Mouse (Mus musculus) heart, embryonic 15.5 days (tissue): ENCODE data around the gene Lnx1. TPM values are rescaled to one million over a fixed set of nuclear protein-coding genes. Genes with fewer than 3 reads are reported as not detected.

ENCODE experiments used
- ATAC-seq: fragments of 200-750 bp; cut with Nextera tagmentation; replicated peaks from 2 replicates; pipeline ENCODE4 v1.8.0; 2017; ENCODE audit warnings: low read depth, moderate TSS enrichment; ENCODE audit not compliant: insufficient number of reproducible peaks, insufficient read depth, low FRiP score
- H3K27ac ChIP-seq: fragments of 300-500 bp; sonication (generic); 2 replicates; pipeline ENCODE4 v1.5.1; 2015; ENCODE audit warnings: mild to moderate bottlenecking, inconsistent platforms
- H3K27me3 ChIP-seq: fragments of 300-500 bp; sonication (generic); 2 replicates; pipeline ENCODE4 v1.6.1; 2015; ENCODE audit warnings: inconsistent platforms
- H3K36me3 ChIP-seq: fragments of 300-500 bp; sonication (generic); 2 replicates; pipeline ENCODE4 v1.6.1; 2015; ENCODE audit warnings: mild to moderate bottlenecking, inconsistent platforms
- H3K4me1 ChIP-seq: fragments of 300-500 bp; sonication (generic); replicated peaks from 2 replicates; pipeline ENCODE4 v1.6.1; 2015; ENCODE audit warnings: inconsistent platforms
- H3K4me2 ChIP-seq: fragments of 300-500 bp; sonication (generic); 2 replicates; pipeline ENCODE4 v1.6.1; 2015; ENCODE audit warnings: inconsistent platforms, mild to moderate bottlenecking, moderate library complexity
- H3K4me3 ChIP-seq: fragments of 300-500 bp; sonication (generic); 2 replicates; pipeline ENCODE4 v1.5.1; 2015; ENCODE audit warnings: mild to moderate bottlenecking, inconsistent platforms
- H3K9ac ChIP-seq: fragments of 300-500 bp; sonication (generic); 2 replicates; pipeline ENCODE4 v1.6.1; 2015; ENCODE audit warnings: mild to moderate bottlenecking, inconsistent platforms
- H3K9me3 ChIP-seq: fragments of 300-500 bp; sonication (generic); replicated peaks from 2 replicates; pipeline ENCODE4 v1.6.1; 2016; ENCODE audit warnings: inconsistent platforms
- WGBS: fragments of 180-500 bp; shearing (Covaris S2); methylation state at CpG from one replicate; pipeline ENCODE4 v1.1.7; 2015; ENCODE audit warnings: mixed read lengths; 5-methylcytosine and 5-hydroxymethylcytosine counted together
- polyA plus RNA-seq: library from polyadenylated mRNA; unstranded; fragments of >200 nt; fragmentation: Nextera tagmentation; extraction: Ambion mirVana; gene quantifications from 2 replicates; pipeline ENCODE4 v1.2.1, GENCODE M21; 2015

Gene Lnx1
- 1.2 and 1.8 TPM in 2 replicates for polyA plus RNA-seq

GRCm38 (mm10) chr5:74702766-74703165 lies at the start of gene Lnx1:
TSS of gene Lnx1 (minus strand) at chr5:74702912.
- H3K27me3 ChIP-seq: 0 out of 2 replicates have a peak, but pooled peaks cover 3% of the 10 kb centered on the region
- peak within 1 kb of the TSS; percentile 54 for H3K4me3 ChIP-seq
- H3K9me3 ChIP-seq: no peaks in the 10 kb centered on the region
- 70% methylated on average over 11 of the region's 11 CpGs for WGBS
- H3K4me2 ChIP-seq: peak within 1 kb of the TSS; percentile 70
- no peak for ATAC-seq
- peak within 1 kb of the TSS; percentile 71 for H3K27ac ChIP-seq
- 0 out of 2 replicates have a peak within 1 kb of the TSS, but pooled peaks have one; percentile 26 for H3K9ac ChIP-seq
- peaks cover 15% of the 10 kb centered on the region for H3K4me1 ChIP-seq
- H3K36me3 ChIP-seq: no peaks in the 10 kb centered on the region

DNA sequence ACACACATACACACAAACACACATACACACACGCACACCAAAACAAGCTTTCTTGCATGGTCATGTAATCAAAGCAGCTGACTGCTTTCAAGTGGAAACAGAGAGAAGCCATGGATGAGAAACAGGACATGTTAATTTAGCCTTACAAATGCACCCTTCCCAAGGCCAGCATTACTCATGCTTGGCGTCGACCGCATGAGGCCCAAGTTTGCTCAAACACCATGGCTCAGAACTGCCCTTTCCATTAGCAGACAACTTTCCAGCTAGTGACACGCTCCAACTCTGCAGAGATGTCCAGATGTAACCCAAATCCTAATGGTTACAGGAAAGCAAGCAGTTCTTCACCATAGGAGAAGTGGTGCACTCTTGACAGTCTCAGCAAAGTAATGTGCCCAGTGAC lies 47.8 kb upstream of the Lnx1 start:
- Histone ChIP-seq H3K27ac (no peak overlapping the region), H3K4me2 (no peak overlapping the region), H3K9ac (no peak overlapping the region), H3K9me3 (no peaks in the 10 kb centered on the region), H3K4me1 (no peaks in the 10 kb centered on the region), H3K27me3 (peaks cover 4% of the 10 kb centered on the region; the same call in 1 of the 2 replicates), H3K36me3 (no peaks in the 10 kb centered on the region), H3K4me3 (no peak overlapping the region)
- 79% methylated on average over 5 of the region's 5 CpGs for WGBS
- ATAC-seq: no peak

- Histone ChIP-seq H3K4me2 (no peak overlapping the region), H3K27me3 (peaks cover 4% of the 10 kb centered on the region; the same call in 1 of the 2 replicates), H3K27ac (no peak overlapping the region), H3K9ac (no peak overlapping the region), H3K4me3 (no peak overlapping the region), H3K36me3 (no peaks in the 10 kb centered on the region), H3K9me3 (no peaks in the 10 kb centered on the region), H3K4me1 (no peaks in the 10 kb centered on the region)
- no peak for ATAC-seq
- WGBS: 80% methylated on average over 3 of the region's 3 CpGs
Measured at GRCm38 (mm10) chr5:74747476-74747875, 44.8 kb upstream of the Lnx1 start.

DNA sequence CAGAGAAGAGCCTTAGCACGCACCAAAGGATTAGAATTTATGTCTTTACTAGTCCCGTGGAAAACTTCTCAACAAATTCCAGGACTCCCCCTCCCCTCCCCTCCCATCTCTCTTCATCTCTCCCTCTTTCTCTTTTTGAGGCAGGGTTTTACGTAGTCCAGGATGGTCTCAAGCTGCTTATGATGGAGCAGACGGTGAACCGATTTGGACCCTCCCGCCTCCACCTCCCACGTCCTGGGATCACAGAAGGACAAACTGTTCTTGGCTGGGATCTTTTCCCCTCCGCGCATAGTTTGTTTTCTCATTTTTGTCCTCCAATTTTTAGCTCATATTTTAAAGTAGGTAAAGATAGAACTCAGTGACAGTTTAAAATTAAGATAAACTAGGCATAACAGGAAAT lies 38.2 kb upstream of the Lnx1 start:
- no peak overlapping the region for H3K9ac ChIP-seq
- no peak overlapping the region for H3K27ac ChIP-seq
- no peaks in the 10 kb centered on the region for H3K36me3 ChIP-seq
- 82% methylated on average over 9 of the region's 9 CpGs for WGBS
- H3K4me1 ChIP-seq: no peaks in the 10 kb centered on the region
- no peak overlapping the region for H3K4me3 ChIP-seq
- no peaks in the 10 kb centered on the region for H3K9me3 ChIP-seq
- ATAC-seq: no peak
- H3K27me3 ChIP-seq: peaks cover 8% of the 10 kb centered on the region
- no peak overlapping the region for H3K4me2 ChIP-seq

- no peak overlapping the region for H3K4me2 ChIP-seq
- H3K27ac ChIP-seq: no peak overlapping the region
- no peaks in the 10 kb centered on the region for H3K9me3 ChIP-seq
- WGBS: 70% methylated on average over 12 of the region's 12 CpGs
- H3K27me3 ChIP-seq: peaks cover 18% of the 10 kb centered on the region
- no peak overlapping the region for H3K9ac ChIP-seq
- no peak overlapping the region for H3K4me3 ChIP-seq
- ATAC-seq: no peak
- peaks cover 3% of the 10 kb centered on the region; the same call in 1 of the 2 replicates for H3K4me1 ChIP-seq
- no peaks in the 10 kb centered on the region for H3K36me3 ChIP-seq
Measured at GRCm38 (mm10) chr5:74739435-74739834, 36.7 kb upstream of the Lnx1 start.

GRCm38 (mm10) chr5:74738312-74738711 lies 35.6 kb upstream of the Lnx1 start:
- no peaks in the 10 kb centered on the region for H3K9me3 ChIP-seq
- no peak overlapping the region for H3K27ac ChIP-seq
- ATAC-seq: no peak
- H3K36me3 ChIP-seq: no peaks in the 10 kb centered on the region
- no peak overlapping the region for H3K4me3 ChIP-seq
- peaks cover 7% of the 10 kb centered on the region; the same call in 1 of the 2 replicates for H3K4me1 ChIP-seq
- 71% methylated on average over 3 of the region's 3 CpGs for WGBS
- no peak overlapping the region for H3K9ac ChIP-seq
- H3K4me2 ChIP-seq: no peak overlapping the region
- peaks cover 24% of the 10 kb centered on the region for H3K27me3 ChIP-seq

DNA sequence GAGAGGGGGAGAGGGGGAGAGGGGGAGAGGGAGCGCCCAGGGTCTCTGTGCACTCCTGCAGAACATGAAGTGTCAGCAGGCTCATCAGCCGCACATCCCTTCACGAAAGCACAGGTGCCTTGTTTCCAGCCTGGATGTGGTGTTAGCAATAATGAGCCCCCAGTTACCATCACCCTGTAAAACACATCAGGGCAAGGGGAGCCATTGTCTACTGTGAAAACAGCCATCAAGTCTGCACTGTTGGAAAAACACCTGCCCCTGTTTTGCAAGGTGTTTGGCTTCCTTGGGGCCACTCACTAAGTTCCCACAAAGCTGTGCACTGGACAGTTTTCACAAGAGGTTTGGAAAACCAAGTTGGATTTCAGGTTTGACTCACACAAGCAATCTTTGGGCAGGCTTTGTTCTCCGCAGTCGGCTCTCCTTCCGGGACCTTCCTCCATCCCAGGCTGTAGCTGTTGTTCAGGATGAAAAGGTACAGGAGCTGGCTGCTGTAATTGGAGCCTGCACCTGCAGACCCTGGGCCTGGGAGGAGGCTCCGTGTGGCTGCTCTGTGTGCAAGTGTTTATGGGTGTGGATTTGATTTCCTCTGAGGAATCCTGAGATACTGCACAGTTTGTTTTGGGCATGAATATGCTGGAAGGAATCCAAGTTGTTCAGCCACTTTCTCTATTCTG lies 31.3 kb upstream of the Lnx1 start:
- H3K4me2 ChIP-seq: no peak overlapping the region
- peaks cover 13% of the 10 kb centered on the region for H3K4me1 ChIP-seq
- H3K36me3 ChIP-seq: no peaks in the 10 kb centered on the region
- ATAC-seq: no peak
- WGBS: 56% methylated on average over 7 of the region's 7 CpGs
- H3K9ac ChIP-seq: no peak overlapping the region
- peaks cover 34% of the 10 kb centered on the region for H3K27me3 ChIP-seq
- H3K4me3 ChIP-seq: no peak overlapping the region
- no peak overlapping the region for H3K27ac ChIP-seq
- no peaks in the 10 kb centered on the region for H3K9me3 ChIP-seq

DNA sequence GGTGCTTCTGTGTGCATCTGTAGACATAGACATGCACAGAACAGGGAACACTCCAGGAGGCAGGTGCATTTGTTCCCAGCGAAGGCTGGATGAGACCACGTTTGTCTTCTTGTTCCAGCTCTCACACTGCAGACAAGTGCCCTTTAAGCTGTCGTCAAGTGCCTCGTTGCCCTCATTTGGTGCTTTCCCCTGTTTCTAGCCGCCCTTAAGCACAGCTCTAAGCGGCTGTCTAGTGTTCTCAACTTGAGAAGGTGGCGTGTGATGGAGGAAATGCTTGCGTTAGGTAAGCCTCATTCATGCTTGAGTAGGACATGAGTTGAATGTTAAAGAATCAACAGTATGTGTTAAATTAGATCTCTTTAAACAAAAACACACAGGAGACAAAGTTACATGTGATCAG lies 29.9 kb upstream of the Lnx1 start:
- no peaks in the 10 kb centered on the region for H3K36me3 ChIP-seq
- peaks cover 43% of the 10 kb centered on the region for H3K27me3 ChIP-seq
- WGBS: 35% methylated on average over 8 of the region's 8 CpGs
- no peak overlapping the region for H3K4me3 ChIP-seq
- ATAC-seq: no peak
- no peaks in the 10 kb centered on the region for H3K9me3 ChIP-seq
- H3K4me2 ChIP-seq: no peak overlapping the region
- no peak overlapping the region for H3K27ac ChIP-seq
- H3K4me1 ChIP-seq: peaks cover 13% of the 10 kb centered on the region
- no peak overlapping the region for H3K9ac ChIP-seq

DNA sequence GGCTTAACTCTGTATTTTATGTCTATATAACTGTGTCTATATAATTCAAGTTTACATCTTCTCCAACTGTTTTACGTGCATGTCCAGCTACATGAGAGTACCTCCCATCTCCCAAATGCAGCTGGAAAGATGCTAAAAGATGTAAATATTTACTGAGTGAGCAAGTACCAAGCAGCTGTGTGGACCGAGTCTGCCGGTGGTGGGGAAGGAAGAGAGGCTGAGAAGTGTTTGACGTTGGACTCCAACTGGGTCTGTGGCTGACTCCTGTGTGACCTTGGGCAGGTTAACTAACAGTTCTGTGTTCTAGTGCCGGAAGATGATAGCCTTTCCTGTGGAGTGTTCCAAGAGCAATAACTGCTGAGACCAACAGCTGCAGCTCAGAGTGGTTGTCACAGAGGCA lies 27.9 kb upstream of the Lnx1 start:
- Histone ChIP-seq H3K27me3 (peaks cover 49% of the 10 kb centered on the region), H3K4me1 (peaks cover 13% of the 10 kb centered on the region), H3K27ac (no peak overlapping the region), H3K36me3 (no peaks in the 10 kb centered on the region), H3K9ac (no peak overlapping the region), H3K9me3 (no peaks in the 10 kb centered on the region), H3K4me3 (no peak overlapping the region), H3K4me2 (no peak overlapping the region)
- 73% methylated on average over 5 of the region's 5 CpGs for WGBS
- no peak for ATAC-seq

- H3K4me2 ChIP-seq: no peak overlapping the region
- peaks cover 45% of the 10 kb centered on the region for H3K27me3 ChIP-seq
- WGBS: 26% methylated on average over 6 of the region's 6 CpGs
- no peak overlapping the region for H3K27ac ChIP-seq
- no peaks in the 10 kb centered on the region for H3K9me3 ChIP-seq
- no peak overlapping the region for H3K9ac ChIP-seq
- H3K4me1 ChIP-seq: peaks cover 12% of the 10 kb centered on the region
- H3K36me3 ChIP-seq: no peaks in the 10 kb centered on the region
- H3K4me3 ChIP-seq: no peak overlapping the region
- ATAC-seq: peak; percentile 35; the same call in 1 of the 2 replicates
Measured at GRCm38 (mm10) chr5:74729567-74729966, 26.9 kb upstream of the Lnx1 start.

- Histone ChIP-seq H3K4me3 (no peak overlapping the region), H3K4me2 (no peak overlapping the region), H3K27me3 (peaks cover 38% of the 10 kb centered on the region), H3K27ac (no peak overlapping the region), H3K9ac (no peak overlapping the region), H3K4me1 (peaks cover 7% of the 10 kb centered on the region), H3K9me3 (no peaks in the 10 kb centered on the region), H3K36me3 (no peaks in the 10 kb centered on the region)
- 69% methylated on average over 6 of the region's 6 CpGs for WGBS
- no peak for ATAC-seq
Measured at GRCm38 (mm10) chr5:74728186-74728585, 25.5 kb upstream of the Lnx1 start.

DNA sequence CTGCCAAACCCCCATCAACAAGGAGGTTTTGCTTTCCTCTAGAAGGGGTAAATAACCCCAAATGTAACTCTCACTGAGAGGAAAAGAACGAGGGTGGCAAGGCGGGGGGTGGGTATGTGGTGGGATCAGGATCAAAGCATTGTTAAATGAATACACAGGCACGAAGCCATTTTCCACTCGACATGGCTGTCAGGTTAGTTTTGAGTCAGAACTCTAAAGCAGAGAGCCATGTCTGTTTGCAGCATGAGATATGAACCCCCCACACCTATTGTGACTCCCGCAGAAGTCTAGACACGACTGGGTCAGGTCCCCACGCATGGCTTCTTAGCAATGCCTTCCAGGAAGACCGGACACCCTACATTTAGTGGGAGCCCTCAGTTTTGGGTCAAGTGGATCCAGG lies 24.6 kb upstream of the Lnx1 start:
- Histone ChIP-seq H3K36me3 (no peaks in the 10 kb centered on the region), H3K9me3 (no peaks in the 10 kb centered on the region), H3K27me3 (peaks cover 38% of the 10 kb centered on the region), H3K4me1 (peaks cover 7% of the 10 kb centered on the region), H3K4me2 (no peak overlapping the region), H3K27ac (no peak overlapping the region), H3K4me3 (no peak overlapping the region), H3K9ac (no peak overlapping the region)
- 73% methylated on average over 8 of the region's 8 CpGs for WGBS
- no peak for ATAC-seq
